8 mouse cellular contexts compared by ENCODE assay signal in genomic region chr11:70029130-70029801, GRCm38 (mm10). TPM values are rescaled to one million over a fixed set of nuclear protein-coding genes. Genes with fewer than 3 reads are reported as not detected.
DNase-seq lines count a peak whose midpoint lies in the region; ATAC-seq and TF ChIP-seq lines count a peak whose summit lies in the region.

No protein-coding gene starts in this region.

- no peaks in the 10 kb centered on the region for H3K9me3 ChIP-seq in intestine, embryonic 15.5 days
- H3K9me3 ChIP-seq in limb, embryonic 15.5 days: no peaks in the 10 kb centered on the region
- no peaks in the 10 kb centered on the region for H3K9me3 ChIP-seq in stomach, embryonic 16.5 days (replicated peaks; ENCODE audit: control insufficient read depth, low read length)

- no peak overlapping the region for H3ac ChIP-seq in myocyte (ENCODE audit: control insufficient read depth, insufficient read length)

- H3K79me2 ChIP-seq in myocyte (ENCODE audit: control insufficient read depth, insufficient read depth): peaks cover 14% of the 10 kb centered on the region

- H3K4me2 ChIP-seq in intestine, embryonic 15.5 days (replicated peaks): peak overlapping the region; percentile 69
- peak overlapping the region; percentile 50 for H3K4me2 ChIP-seq in limb, embryonic 15.5 days
- peak overlapping the region; percentile 90 for H3K4me2 ChIP-seq in myocyte (ENCODE audit: low read depth)
- H3K4me2 ChIP-seq in stomach, embryonic 16.5 days (ENCODE audit: low read depth, low read length): peak overlapping the region; percentile 65

- under 1% methylated on average over 20 of the region's 20 CpGs for WGBS in intestine, embryonic 15.5 days
- WGBS in limb, embryonic 15.5 days: 1% methylated on average over 20 of the region's 20 CpGs
- 2% methylated on average over 20 of the region's 20 CpGs for WGBS in stomach, embryonic 16.5 days

- H3K9ac ChIP-seq in intestine, embryonic 15.5 days: peak overlapping the region; percentile 17
- H3K9ac ChIP-seq in limb, embryonic 15.5 days: 0 out of 2 replicates have a peak overlapping the region, but pooled peaks have one; percentile 7
- H3K9ac ChIP-seq in stomach, embryonic 16.5 days (ENCODE audit: low read length): no peak overlapping the region; the same call in 1 of the 2 replicates

- peak; percentile 56 for DNase-seq in urinary bladder, postnatal 25 days (ENCODE audit: low spot score)
- no peak for DNase-seq in urinary bladder, adult 2 months (ENCODE audit: low spot score)
- peak; percentile 97 for DNase-seq in embryo, embryonic 9.5 days (ENCODE audit: extremely low spot score)

- peak overlapping the region; percentile 78 for H3K27ac ChIP-seq in intestine, embryonic 15.5 days
- peak overlapping the region; percentile 85 for H3K27ac ChIP-seq in limb, embryonic 15.5 days
- H3K27ac ChIP-seq in stomach, embryonic 16.5 days (ENCODE audit: low read length): peak overlapping the region; percentile 43

- H3K4me3 ChIP-seq in intestine, embryonic 15.5 days (replicated peaks): peak overlapping the region; percentile 23
- peak overlapping the region; percentile 28 for H3K4me3 ChIP-seq in limb, embryonic 15.5 days
- H3K4me3 ChIP-seq in myocyte: peak overlapping the region; percentile 15
- H3K4me3 ChIP-seq in stomach, embryonic 16.5 days (replicated peaks; ENCODE audit: low read length): peak overlapping the region; percentile 32

- H3K4me1 ChIP-seq in intestine, embryonic 15.5 days (replicated peaks): peaks cover 45% of the 10 kb centered on the region
- H3K4me1 ChIP-seq in limb, embryonic 15.5 days: peaks cover 59% of the 10 kb centered on the region
- peaks cover 43% of the 10 kb centered on the region for H3K4me1 ChIP-seq in stomach, embryonic 16.5 days (ENCODE audit: control insufficient read depth, insufficient read depth, low read length)

- no peak for TF ChIP-seq POLR2A in myocyte (IDR thresholded peaks at IDR 0.05; ENCODE audit: insufficient read length, low read depth)

- peaks cover 10% of the 10 kb centered on the region for H3K36me3 ChIP-seq in intestine, embryonic 15.5 days
- H3K36me3 ChIP-seq in limb, embryonic 15.5 days: peaks cover 34% of the 10 kb centered on the region
- H3K36me3 ChIP-seq in myocyte (ENCODE audit: control insufficient read depth, insufficient read depth): peaks cover 13% of the 10 kb centered on the region
- H3K36me3 ChIP-seq in stomach, embryonic 16.5 days (ENCODE audit: control insufficient read depth, insufficient read depth, low read length): no peaks in the 10 kb centered on the region

- H3K27me3 ChIP-seq in intestine, embryonic 15.5 days (replicated peaks): no peaks in the 10 kb centered on the region
- H3K27me3 ChIP-seq in limb, embryonic 15.5 days: no peaks in the 10 kb centered on the region
- no peaks in the 10 kb centered on the region for H3K27me3 ChIP-seq in myocyte (ENCODE audit: control insufficient read depth, insufficient read depth, insufficient read length)
- H3K27me3 ChIP-seq in stomach, embryonic 16.5 days (ENCODE audit: control insufficient read depth, insufficient read depth, low read length): no peaks in the 10 kb centered on the region

- ATAC-seq in granulocyte monocyte progenitor cell, adult 5-6 weeks (replicated peaks; ENCODE audit: poor library complexity, severe bottlenecking): peak; percentile 69
- ATAC-seq in intestine, embryonic 15.5 days: peak; percentile 85
- ATAC-seq in limb, embryonic 15.5 days (ENCODE audit: insufficient number of reproducible peaks, low FRiP score, low TSS enrichment, low read depth): peak; percentile 76
- peak; percentile 81 for ATAC-seq in stomach, embryonic 16.5 days (ENCODE audit: insufficient read depth, low FRiP score)

TF ChIP-seq in myocyte, 11 proteins besides CTCF, POLR2A, EP300 and RAD21:
- TF ChIP-seq REST (IDR thresholded peaks at IDR 0.05; ENCODE audit: insufficient read depth, insufficient read length): no peak
- no peak for TF ChIP-seq SRF (IDR thresholded peaks at IDR 0.05; ENCODE audit: control insufficient read depth, insufficient read length, low read depth)
- TF ChIP-seq MYOG (IDR thresholded peaks at IDR 0.05; ENCODE audit: control insufficient read depth in 1 of 3, insufficient read depth in 1 of 3, insufficient read length in 2 of 3, low read depth in 2 of 3): no peak
- TF ChIP-seq USF1 (IDR thresholded peaks at IDR 0.05; ENCODE audit: low read depth): no peak
- TF ChIP-seq CEBPB (IDR thresholded peaks at IDR 0.05; ENCODE audit: insufficient read depth, poor library complexity, severe bottlenecking): no peak
- no peak for TF ChIP-seq E2F4 (IDR thresholded peaks at IDR 0.05; ENCODE audit: insufficient read depth)
- TF ChIP-seq TCF3 (IDR thresholded peaks at IDR 0.05; ENCODE audit: insufficient read length, low read depth): no peak
- no peak for TF ChIP-seq TCF12 (IDR thresholded peaks at IDR 0.05; ENCODE audit: insufficient read depth, poor library complexity, severe bottlenecking)
- no peak for TF ChIP-seq POLR2AphosphoS2 (IDR thresholded peaks at IDR 0.05; ENCODE audit: insufficient read length, low read depth)
- no peak for TF ChIP-seq MAX (IDR thresholded peaks at IDR 0.05; ENCODE audit: low read depth)
- TF ChIP-seq MYOD1 (IDR thresholded peaks at IDR 0.05; ENCODE audit: control insufficient read depth in 1 of 3, insufficient read length in 2 of 3, low read depth in 2 of 3): no peak
TF ChIP-seq in myocyte: peak in this region for 0.

RNA-seq across cellular contexts. Expression of gene Dlg4, which starts 12.5 kb away (rescaled TPM):
- 28.0 and 31.9 TPM in 2 replicates for polyA plus RNA-seq in urinary bladder, adult 2 months (2012; rRNA removed)
- total RNA-seq in granulocyte monocyte progenitor cell, adult 5-6 weeks (2014; fragmentation: Nextera tagmentation): 11.4 and 12.3 TPM in 2 replicates
- 1.3 and 3.5 TPM in 2 replicates for total RNA-seq in granulocyte monocyte progenitor cell, adult 5-6 weeks (2017)
- 7.2 and 8.5 TPM in 2 replicates for polyA plus RNA-seq in intestine, embryonic 15.5 days (2015; fragmentation: Nextera tagmentation; extraction: Ambion mirVana)
- 9.6 and 10.7 TPM in 2 replicates for polyA plus RNA-seq in limb, embryonic 15.5 days (2015; fragmentation: Nextera tagmentation; extraction: Ambion mirVana)
- 26.8 TPM for polyA plus RNA-seq in myocyte (2012; fragmentation: generic; extraction: Trizol)
- 8.4 and 9.0 TPM in 2 replicates for polyA plus RNA-seq in stomach, embryonic 16.5 days (2015; fragmentation: Nextera tagmentation; extraction: Ambion mirVana)

RNA-seq across cellular contexts. Expression of gene Acadvl, which starts 14.1 kb away (rescaled TPM):
- polyA plus RNA-seq in urinary bladder, adult 2 months (2012; rRNA removed): 95.7 and 100 TPM in 2 replicates
- 39.7 and 55.8 TPM in 2 replicates for total RNA-seq in granulocyte monocyte progenitor cell, adult 5-6 weeks (2014; fragmentation: Nextera tagmentation)
- 40.3 and 42.1 TPM in 2 replicates for total RNA-seq in granulocyte monocyte progenitor cell, adult 5-6 weeks (2017)
- 114 and 128 TPM in 2 replicates for polyA plus RNA-seq in intestine, embryonic 15.5 days (2015; fragmentation: Nextera tagmentation; extraction: Ambion mirVana)
- 92.2 and 100 TPM in 2 replicates for polyA plus RNA-seq in limb, embryonic 15.5 days (2015; fragmentation: Nextera tagmentation; extraction: Ambion mirVana)
- 130 TPM for polyA plus RNA-seq in myocyte (2012; fragmentation: generic; extraction: Trizol)
- 115 and 119 TPM in 2 replicates for polyA plus RNA-seq in stomach, embryonic 16.5 days (2015; fragmentation: Nextera tagmentation; extraction: Ambion mirVana)

RNA-seq across cellular contexts. Expression of gene Asgr1, which starts 24.6 kb away (rescaled TPM):
- polyA plus RNA-seq in urinary bladder, adult 2 months (2012; rRNA removed): 0.07 TPM in 1 of 2 replicates, not detected in the other
- not detected in 2 replicates for total RNA-seq in granulocyte monocyte progenitor cell, adult 5-6 weeks (2014; fragmentation: Nextera tagmentation)
- not detected in 2 replicates for total RNA-seq in granulocyte monocyte progenitor cell, adult 5-6 weeks (2017)
- polyA plus RNA-seq in intestine, embryonic 15.5 days (2015; fragmentation: Nextera tagmentation; extraction: Ambion mirVana): 0.19 and 0.56 TPM in 2 replicates
- polyA plus RNA-seq in limb, embryonic 15.5 days (2015; fragmentation: Nextera tagmentation; extraction: Ambion mirVana): 0.93 and 1.1 TPM in 2 replicates
- 0.06 TPM for polyA plus RNA-seq in myocyte (2012; fragmentation: generic; extraction: Trizol)
- polyA plus RNA-seq in stomach, embryonic 16.5 days (2015; fragmentation: Nextera tagmentation; extraction: Ambion mirVana): 0.31 TPM in 1 of 2 replicates, not detected in the other

RNA-seq across cellular contexts. Expression of gene Dvl2, which starts 28.9 kb away (rescaled TPM):
- 11.9 and 16.7 TPM in 2 replicates for polyA plus RNA-seq in urinary bladder, adult 2 months (2012; rRNA removed)
- total RNA-seq in granulocyte monocyte progenitor cell, adult 5-6 weeks (2014; fragmentation: Nextera tagmentation): 4.6 and 24.5 TPM in 2 replicates
- total RNA-seq in granulocyte monocyte progenitor cell, adult 5-6 weeks (2017): 16.1 and 18.0 TPM in 2 replicates
- 30.5 and 31.8 TPM in 2 replicates for polyA plus RNA-seq in intestine, embryonic 15.5 days (2015; fragmentation: Nextera tagmentation; extraction: Ambion mirVana)
- 42.2 and 43.1 TPM in 2 replicates for polyA plus RNA-seq in limb, embryonic 15.5 days (2015; fragmentation: Nextera tagmentation; extraction: Ambion mirVana)
- polyA plus RNA-seq in myocyte (2012; fragmentation: generic; extraction: Trizol): 24.3 TPM
- polyA plus RNA-seq in stomach, embryonic 16.5 days (2015; fragmentation: Nextera tagmentation; extraction: Ambion mirVana): 17.7 and 22.3 TPM in 2 replicates

RNA-seq across cellular contexts. Expression of gene Phf23, which starts 33.7 kb away (rescaled TPM):
- 35.8 and 36.4 TPM in 2 replicates for polyA plus RNA-seq in urinary bladder, adult 2 months (2012; rRNA removed)
- total RNA-seq in granulocyte monocyte progenitor cell, adult 5-6 weeks (2014; fragmentation: Nextera tagmentation): 41.7 and 45.8 TPM in 2 replicates
- total RNA-seq in granulocyte monocyte progenitor cell, adult 5-6 weeks (2017): 30.2 and 32.3 TPM in 2 replicates
- polyA plus RNA-seq in intestine, embryonic 15.5 days (2015; fragmentation: Nextera tagmentation; extraction: Ambion mirVana): 58.6 and 61.3 TPM in 2 replicates
- polyA plus RNA-seq in limb, embryonic 15.5 days (2015; fragmentation: Nextera tagmentation; extraction: Ambion mirVana): 72.2 and 81.6 TPM in 2 replicates
- polyA plus RNA-seq in myocyte (2012; fragmentation: generic; extraction: Trizol): 58.6 TPM
- 44.3 and 47.9 TPM in 2 replicates for polyA plus RNA-seq in stomach, embryonic 16.5 days (2015; fragmentation: Nextera tagmentation; extraction: Ambion mirVana)
